Mouse (Mus musculus) Muller cell, postnatal 12 days (primary cell): Measurements from ENCODE around the gene Tgif2lx2.
"Not testable (repeated sequence)": the region's sequence is repeated elsewhere in the genome, so short reads cannot be mapped to it uniquely, and the experiment has no call there.

Source experiments
- DNase-seq: peaks from one replicate; pipeline ENCODE4 v3.0.0-alpha.2; 2015; ENCODE audit errors: inconsistent ontology term

The Tgif2lx2 gene

DNA sequence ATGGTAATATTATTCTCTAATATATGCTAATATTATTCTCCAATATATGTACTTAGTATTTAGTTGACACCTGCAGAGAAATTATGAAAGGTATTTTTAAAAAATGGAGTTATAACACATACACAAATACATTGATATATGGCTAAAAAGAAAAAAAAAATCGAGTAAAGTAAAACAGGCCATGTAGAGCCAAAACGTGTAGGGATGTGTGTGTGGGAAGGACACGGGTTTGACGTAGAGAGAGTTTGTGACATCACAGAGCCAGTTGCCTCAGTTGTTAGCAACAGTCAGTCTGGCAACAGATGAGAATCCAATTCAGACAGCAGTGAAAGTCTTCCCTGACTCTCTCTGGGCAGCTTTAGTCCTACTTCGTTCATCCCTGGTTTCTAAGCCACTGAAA, at the start of gene Tgif2lx2:
Tgif2lx2 (plus strand) TSS at position 301 of the 400 bp plus-strand sequence.
- DNase-seq, result not testable (repeated sequence)
